Mouse (Mus musculus) gastrocnemius, adult 18-20 months (tissue): ENCODE measurements around the gene Cdyl2. TPM values are rescaled to one million over a fixed set of nuclear protein-coding genes. Genes with fewer than 3 reads are reported as not detected.

Experiments used
- DNase-seq: peaks from one replicate; pipeline ENCODE4 v3.0.0; 2021; ENCODE audit warnings: low spot score
- long read RNA-seq, 2 experiments: library from polyadenylated mRNA; stranded (forward); transcript quantifications; one replicate each; pipeline ENCODE4 v2.0.0; 2021
- total RNA-seq, 2 experiments: library from RNA; stranded (reverse); gene quantifications; 2 replicates each; pipeline ENCODE4 v1.2.3; 2021

Gene Cdyl2
- 1 to 10 TPM; 2.9 to 3.7 TPM for total RNA-seq
- long read RNA-seq, experiment 1, partial matches to known transcripts = 1 of 2 reads
- long read RNA-seq, experiment 1, other reads (novel, unspliced or antisense) = 0 of 2 reads
- long read RNA-seq, experiment 2, transcript Cdyl2-201 (7 exons, 2,411 nt) = major isoform, 7 of 8 reads
- long read RNA-seq, experiment 2, partial matches to known transcripts = 0 of 8 reads
- long read RNA-seq, experiment 2, other reads (novel, unspliced or antisense) = 1 of 8 reads

GRCm38 (mm10) chr8:116732684-116733647 lies at the start of gene Cdyl2:
Gene Cdyl2 (minus strand): TSS chr8:116732991.
- DNase-seq = peak; percentile 65

GRCm38 (mm10) chr8:116780594-116780993 lies 47.8 kb upstream of the Cdyl2 start:
- DNase-seq = no peak

- no peak for DNase-seq
These were observed 41.4 kb upstream of the Cdyl2 start for GRCm38 (mm10) chr8:116774220-116774619.

GRCm38 (mm10) chr8:116772727-116773126 lies 39.9 kb upstream of the Cdyl2 start:
- DNase-seq = no peak

- DNase-seq = no peak
These were observed 39.1 kb upstream of the Cdyl2 start for GRCm38 (mm10) chr8:116771797-116772343.

- no peak for DNase-seq
These were observed 38.0 kb upstream of the Cdyl2 start for GRCm38 (mm10) chr8:116770756-116771155.

- no peak for DNase-seq
These were observed 23.4 kb upstream of the Cdyl2 start for GRCm38 (mm10) chr8:116756174-116756573.

- DNase-seq = peak; percentile 36
These were observed 22.8 kb upstream of the Cdyl2 start for GRCm38 (mm10) chr8:116755557-116755956.

GRCm38 (mm10) chr8:116740726-116741125 lies 7.9 kb upstream of the Cdyl2 start:
- DNase-seq = no peak

- DNase-seq = no peak
These were observed 2.5 kb upstream of the Cdyl2 start for GRCm38 (mm10) chr8:116735306-116735705.

GRCm38 (mm10) chr8:116734176-116734575 lies 1.4 kb upstream of the Cdyl2 start:
- DNase-seq = no peak

GRCm38 (mm10) chr8:116733648-116734014 lies 840 bp upstream of the Cdyl2 start:
- no peak for DNase-seq

GRCm38 (mm10) chr8:116731976-116732683 lies 661 bp downstream of the Cdyl2 start:
- no peak for DNase-seq

GRCm38 (mm10) chr8:116721451-116721850 lies 11.3 kb downstream of the Cdyl2 start:
- DNase-seq = no peak

- no peak for DNase-seq
These were observed 25.3 kb downstream of the Cdyl2 start for GRCm38 (mm10) chr8:116707496-116707895.

GRCm38 (mm10) chr8:116702501-116702900 lies 30.3 kb downstream of the Cdyl2 start:
- no peak for DNase-seq

- DNase-seq = no peak
These were observed 39.9 kb downstream of the Cdyl2 start for GRCm38 (mm10) chr8:116692931-116693330.

- DNase-seq = no peak
These were observed 43.0 kb downstream of the Cdyl2 start for GRCm38 (mm10) chr8:116689741-116690140.

- DNase-seq = no peak
These were observed 56.6 kb downstream of the Cdyl2 start for GRCm38 (mm10) chr8:116676174-116676573.

GRCm38 (mm10) chr8:116673966-116674805 lies 58.6 kb downstream of the Cdyl2 start:
- DNase-seq = no peak

- no peak for DNase-seq
These were observed 59.3 kb downstream of the Cdyl2 start for GRCm38 (mm10) chr8:116673493-116673892.
